Mouse (Mus musculus) A20 (cell line): ENCODE data around the gene Pik3r3.
"Not testable (repeated sequence)": the region's sequence is repeated elsewhere in the genome, so short reads cannot be mapped to it uniquely, and the experiment has no call there.

Experiments
- DNase-seq: peaks from one replicate; pipeline ENCODE4 v3.0.0-alpha.2; 2011; ENCODE audit warnings: low read depth, low spot score

The Pik3r3 gene

GRCm38 (mm10) chr4:116221140-116221851 lies at the start of gene Pik3r3:
TSS of gene Pik3r3 (plus strand) at chr4:116221618.
- DNase-seq: peak; percentile 99

DNA sequence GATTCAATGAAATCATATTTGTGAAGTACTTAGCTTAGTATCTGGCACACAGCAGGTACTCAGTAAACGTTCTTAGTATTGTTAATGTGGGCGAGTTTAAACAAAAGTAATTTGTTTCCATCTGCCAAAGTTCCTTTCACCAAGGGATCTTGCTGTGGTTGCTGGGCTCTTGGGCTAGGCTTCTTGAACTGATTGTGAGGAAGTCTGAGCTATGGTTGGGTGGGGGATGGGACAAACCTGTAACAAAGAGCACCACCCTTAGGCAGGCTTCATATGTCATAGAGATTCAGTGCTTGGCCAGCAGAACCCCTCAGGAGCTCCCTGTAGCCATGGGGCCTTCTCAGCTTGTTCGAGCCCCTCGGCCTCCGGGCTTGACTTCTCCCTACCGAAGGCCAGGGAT lies 48.3 kb upstream of the Pik3r3 start, which contains the start of the genes 1700042G07Rik and Gm49337:
1700042G07Rik (plus strand) TSS at position 301 of the 400 bp plus-strand sequence.
Gm49337 (plus strand) TSS at position 313 of the 400 bp plus-strand sequence.
- DNase-seq: no peak

GRCm38 (mm10) chr4:116173752-116174151 lies 47.7 kb upstream of the Pik3r3 start:
- no peak for DNase-seq

DNA sequence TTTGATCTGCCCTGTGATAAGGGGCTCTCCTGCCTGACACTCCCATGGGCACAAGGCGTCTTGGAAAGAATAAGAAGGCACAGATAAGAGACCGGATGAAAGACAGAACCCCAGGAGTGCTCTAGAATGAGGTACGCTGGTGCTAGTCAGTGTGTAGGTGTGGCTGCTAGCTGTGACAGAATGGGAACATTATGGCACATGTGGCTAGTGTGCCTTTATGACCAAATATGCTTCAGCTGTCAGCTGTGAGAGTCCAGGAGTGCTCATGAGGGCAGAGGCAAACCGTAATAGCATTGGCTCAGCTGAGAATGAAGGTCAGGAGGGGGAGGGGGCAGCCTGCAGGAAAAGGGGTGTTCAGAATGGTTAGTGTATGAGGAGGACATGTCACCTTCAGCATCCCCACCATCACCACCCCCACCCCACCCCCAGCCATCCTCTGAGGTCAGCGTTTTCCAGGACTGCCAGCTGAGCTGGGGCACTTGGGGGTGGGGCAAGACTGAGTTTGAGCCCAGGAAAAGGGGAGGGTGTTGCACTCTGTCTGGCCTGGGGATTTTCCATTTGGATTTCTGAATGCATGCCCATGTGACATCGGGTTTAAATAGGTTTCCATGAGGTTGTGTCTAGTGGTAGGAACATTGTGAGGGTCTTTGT lies 46.8 kb upstream of the Pik3r3 start:
- DNase-seq: no peak

GRCm38 (mm10) chr4:116175136-116175535 lies 46.3 kb upstream of the Pik3r3 start:
- no peak for DNase-seq

- DNase-seq: no peak
Measured at GRCm38 (mm10) chr4:116175711-116176542, 45.5 kb upstream of the Pik3r3 start.

DNA sequence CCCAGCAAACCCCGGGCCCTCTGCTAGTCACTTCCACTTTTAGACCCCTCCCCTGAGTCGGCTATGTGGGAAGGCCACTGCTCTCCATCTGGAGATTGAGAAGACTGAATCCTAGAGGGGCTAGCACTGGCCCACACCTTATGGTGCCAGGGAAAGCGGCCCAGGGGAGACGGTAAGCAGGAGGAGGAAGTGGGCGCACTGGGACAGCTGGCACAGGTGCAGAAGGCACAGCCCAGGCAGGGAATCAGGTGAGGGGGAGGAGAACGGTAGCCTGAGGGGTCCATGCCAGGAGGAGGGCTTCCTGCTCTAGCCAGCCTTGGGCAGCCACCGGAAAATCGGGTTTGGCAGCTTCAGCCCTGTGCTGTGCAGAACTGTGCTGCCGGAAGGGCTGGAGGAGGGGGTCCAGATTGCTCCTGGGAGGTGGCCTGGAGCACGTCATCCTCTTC lies 44.9 kb upstream of the Pik3r3 start:
- DNase-seq: no peak

- no peak for DNase-seq
Measured at GRCm38 (mm10) chr4:116177140-116177539, 44.3 kb upstream of the Pik3r3 start.

DNA sequence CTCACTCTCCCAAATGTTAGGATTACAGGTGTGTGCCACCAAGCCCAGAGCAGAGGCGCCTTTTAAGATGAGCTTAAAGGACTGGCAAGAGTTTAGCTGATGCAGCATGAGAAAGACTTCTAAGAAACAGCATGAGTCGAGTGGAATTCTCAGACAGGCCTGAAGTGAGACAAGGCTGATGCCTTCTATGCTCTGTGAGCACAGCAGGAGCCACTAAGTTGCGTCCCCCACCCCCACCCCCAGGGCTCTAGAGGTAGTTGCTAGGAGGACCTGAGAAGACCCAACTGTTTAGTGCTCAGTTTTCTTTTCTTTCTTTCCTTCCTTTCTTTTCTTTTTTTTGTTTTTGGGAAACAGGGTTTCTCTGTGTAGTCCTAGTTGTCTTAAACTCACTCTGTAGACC lies 39.3 kb upstream of the Pik3r3 start:
- no peak for DNase-seq

- no peak for DNase-seq
Measured at GRCm38 (mm10) chr4:116182745-116183144, 38.7 kb upstream of the Pik3r3 start.

DNA sequence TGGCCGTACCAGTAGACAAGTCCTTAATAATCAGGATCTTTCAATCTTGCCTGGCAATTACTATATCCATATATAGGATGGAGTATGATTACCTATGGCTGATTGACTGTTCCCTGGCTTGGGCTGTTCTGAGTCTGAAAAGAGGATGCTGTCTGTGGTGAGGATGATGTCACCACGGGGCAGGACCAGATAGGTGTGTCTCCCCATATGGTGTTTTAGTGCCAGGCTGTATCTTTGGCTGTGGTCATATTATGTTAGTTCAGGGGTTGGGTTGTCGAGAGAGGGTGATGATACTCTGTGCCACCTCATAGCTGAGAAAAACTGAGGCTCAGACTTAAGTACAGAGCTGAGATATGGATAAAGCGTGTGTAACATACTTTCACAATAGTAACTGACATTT lies 36.3 kb upstream of the Pik3r3 start:
- DNase-seq: no peak

DNA sequence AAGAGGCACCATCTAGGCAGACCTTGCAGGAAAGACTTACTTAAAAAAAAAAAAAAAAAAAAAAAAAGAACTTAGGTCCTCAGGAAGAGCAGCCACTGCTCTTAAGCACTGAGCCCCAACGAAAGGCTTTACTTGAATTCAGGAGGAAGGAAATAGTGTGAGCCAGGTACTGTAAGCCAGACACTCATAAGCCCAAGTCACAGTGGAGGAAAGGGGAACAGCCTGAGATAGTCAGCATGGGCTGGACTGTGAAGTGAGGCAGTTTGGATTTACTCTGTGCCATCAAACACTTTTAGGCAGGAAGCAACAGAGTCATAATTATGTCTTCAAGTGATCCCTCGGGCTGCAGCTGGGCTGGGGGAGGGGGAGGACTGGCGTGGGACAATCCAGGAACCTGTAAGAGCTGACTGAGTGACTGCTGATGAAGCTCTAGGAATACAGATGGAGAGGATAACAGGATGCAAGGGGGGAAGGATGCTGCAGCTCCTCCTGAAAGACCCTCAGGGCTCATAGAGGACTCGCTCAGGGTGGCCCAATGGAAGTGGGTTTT lies 29.1 kb upstream of the Pik3r3 start:
- DNase-seq: no peak

- DNase-seq: no peak
Measured at GRCm38 (mm10) chr4:116193583-116194383, 27.6 kb upstream of the Pik3r3 start.

DNA sequence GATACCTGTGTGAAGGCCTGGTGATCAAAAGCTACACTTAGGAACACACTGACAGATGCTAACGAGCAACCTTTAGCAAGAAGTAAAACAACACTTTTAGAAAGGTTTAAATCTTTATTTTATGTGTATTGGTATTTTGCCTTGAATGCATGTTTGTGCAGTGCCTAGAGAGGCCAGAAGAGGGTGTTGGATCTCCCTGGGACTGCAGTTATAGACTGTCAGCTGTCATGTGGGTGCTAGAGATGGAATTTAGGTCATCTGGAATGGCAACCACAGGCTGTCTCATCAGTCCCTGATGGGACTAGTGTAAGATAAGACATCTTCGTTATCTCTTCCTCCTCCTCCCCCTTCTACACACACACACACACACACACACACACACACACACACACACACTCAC lies 23.0 kb upstream of the Pik3r3 start:
- peak; percentile 37 for DNase-seq

- no peak for DNase-seq
Measured at GRCm38 (mm10) chr4:116204422-116204821, 17.0 kb upstream of the Pik3r3 start.

DNA sequence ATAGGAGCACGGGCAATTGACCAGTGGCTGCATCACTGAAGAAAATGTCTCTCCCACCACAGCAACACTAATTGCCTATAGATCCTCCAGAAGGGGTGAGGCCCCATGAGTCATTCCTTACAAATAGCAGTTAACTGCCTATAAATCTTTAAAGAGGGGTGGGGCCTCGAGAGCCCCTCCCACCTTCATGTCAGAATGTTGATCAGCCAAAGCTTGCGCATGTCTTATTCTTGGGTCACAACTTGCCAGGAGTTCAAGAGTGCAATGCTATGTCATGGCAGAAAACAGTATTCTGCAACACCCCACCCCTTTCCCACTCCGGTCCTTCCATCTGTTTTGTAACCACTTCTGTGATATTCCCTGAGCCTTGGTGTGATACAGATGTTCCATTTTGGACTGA lies 14.9 kb upstream of the Pik3r3 start:
- DNase-seq: no peak

DNA sequence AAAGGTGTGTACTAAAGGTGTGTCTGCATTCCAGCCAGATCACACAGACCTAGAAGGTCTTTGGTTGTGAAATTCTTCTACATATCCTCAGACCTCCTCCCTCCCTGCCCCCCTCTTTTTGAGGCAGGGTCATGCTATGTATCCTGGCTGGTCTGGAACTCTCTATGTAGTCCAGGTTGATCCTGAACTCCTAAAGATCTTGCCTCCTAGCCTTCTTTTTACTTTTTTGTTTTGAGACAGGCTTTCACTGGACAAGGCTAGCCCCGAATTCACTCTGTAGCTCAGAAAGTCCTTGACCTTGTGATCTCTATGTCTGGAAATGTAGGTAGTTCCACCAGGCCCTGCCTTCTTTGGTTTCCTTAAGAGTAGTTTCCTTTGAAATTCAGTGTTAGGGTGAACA lies 12.5 kb upstream of the Pik3r3 start:
- no peak for DNase-seq

DNA sequence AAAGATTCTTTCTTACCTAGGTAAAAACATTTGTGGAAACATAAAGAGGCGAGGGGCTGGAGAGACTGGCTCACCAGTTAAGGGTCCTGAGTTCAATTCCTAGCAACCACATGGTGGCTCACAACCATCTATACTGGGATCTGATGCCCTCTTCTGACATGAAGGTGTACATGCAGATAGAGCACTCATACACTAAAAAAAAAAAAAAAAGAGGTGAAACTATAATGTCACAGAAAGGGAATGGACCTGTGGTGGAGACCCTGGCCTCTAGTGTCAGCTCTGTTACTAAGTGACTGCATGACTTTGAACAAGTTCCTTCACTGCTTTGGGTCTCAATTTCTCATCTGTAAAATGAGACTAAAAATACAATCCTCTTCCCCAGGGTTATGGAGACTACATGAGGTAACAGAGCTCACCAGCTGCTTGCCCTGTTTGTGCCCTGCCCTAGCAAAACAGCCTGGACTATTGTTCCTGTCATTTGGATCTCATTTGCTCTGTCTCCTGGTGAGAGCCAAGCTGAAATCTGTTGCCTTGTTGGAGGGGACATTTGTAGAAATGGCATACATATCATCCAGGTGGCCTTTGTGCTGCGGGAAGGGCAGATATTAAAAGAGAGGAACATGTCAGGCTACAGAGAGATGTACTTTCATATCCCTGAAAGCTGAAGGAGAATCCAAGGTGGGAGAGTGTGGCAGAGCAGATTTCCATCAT lies 5.4 kb upstream of the Pik3r3 start:
- no peak for DNase-seq

GRCm38 (mm10) chr4:116217046-116217445 lies 4.4 kb upstream of the Pik3r3 start:
- no peak for DNase-seq

- DNase-seq: not testable (repeated sequence)
Measured at GRCm38 (mm10) chr4:116217661-116218060, 3.8 kb upstream of the Pik3r3 start.
